Mouse (Mus musculus): ENCODE results near the gene Tcap. TPM values are rescaled to one million over a fixed set of nuclear protein-coding genes. Genes with fewer than 3 reads are reported as not detected.

Tcap gene
- polyA plus RNA-seq, 1 experiment from 2014 or later, result 1.7 TPM

DNA sequence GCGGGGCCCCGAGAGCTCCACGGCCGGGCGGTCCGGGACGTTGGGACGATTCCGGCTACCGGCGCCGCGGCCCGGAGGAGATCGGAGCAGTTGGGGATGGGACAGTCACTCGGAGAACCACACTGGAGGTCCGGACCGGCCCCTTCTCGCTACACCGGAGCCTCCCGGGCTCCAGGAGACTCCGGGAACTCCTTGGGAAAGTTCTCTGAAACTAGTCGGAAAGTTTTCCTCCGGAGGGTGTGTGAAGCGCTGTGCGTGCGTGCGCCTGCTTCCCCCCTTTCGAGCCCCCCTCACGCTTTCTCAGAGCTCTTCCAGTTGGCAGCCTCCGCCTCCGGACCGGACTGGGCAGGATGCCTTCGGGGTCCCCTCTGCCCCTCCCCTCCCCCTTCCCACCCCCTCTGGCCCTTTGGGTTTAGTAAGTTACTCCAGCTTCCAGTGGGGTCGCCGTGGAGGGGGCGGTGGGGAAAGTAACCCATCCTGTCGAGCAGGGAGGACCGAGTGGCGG lies 29.2 kb downstream of the Tcap start:
- WGBS (ENCODE audit: insufficient replicate concordance), result under 1% methylated on average over 40 of the region's 40 CpGs
- Histone ChIP-seq H3K4me3 (ENCODE audit: low read depth, low read length) (peak overlapping the region; percentile 55), H3K4me1 (ENCODE audit: control insufficient read depth, low read depth, low read length) (no peaks in the 10 kb centered on the region; the same call in 1 of the 2 replicates), H3K27me3 (ENCODE audit: control insufficient read depth, insufficient read depth, low read depth, low read length) (peaks cover 50% of the 10 kb centered on the region), H3K27ac (ENCODE audit: low read length) (0 out of 2 replicates have a peak overlapping the region, but pooled peaks have one; percentile 1), H3K36me3 (ENCODE audit: control insufficient read depth, insufficient read depth) (no peaks in the 10 kb centered on the region), H3K9me3 (replicated peaks; ENCODE audit: control insufficient read depth, low read length) (no peaks in the 10 kb centered on the region), H3K9ac (ENCODE audit: low read depth, low read length) (no peak overlapping the region), H3K4me2 (ENCODE audit: low read depth, low read length) (peak overlapping the region; percentile 53)
- ATAC-seq (ENCODE audit: low read depth), result no peak

DNA sequence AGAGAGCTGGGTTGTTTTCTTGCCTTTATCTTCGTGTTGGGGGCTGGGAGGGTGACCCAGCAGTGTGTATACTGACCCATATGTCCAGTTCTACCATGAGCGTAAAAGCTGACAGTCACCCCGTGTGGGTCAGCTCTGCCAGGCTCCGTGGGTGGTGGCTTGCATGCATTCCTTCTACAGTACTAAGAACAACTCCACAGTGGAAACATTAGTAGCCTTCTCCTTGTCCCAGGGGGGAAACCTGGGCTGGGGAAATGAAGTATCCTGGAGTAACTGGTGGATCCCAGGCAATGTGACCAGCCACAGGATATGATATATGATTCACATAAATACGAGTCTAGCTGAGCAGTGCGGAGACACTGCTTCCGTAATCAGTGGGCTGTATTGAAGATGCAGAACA lies 30.1 kb downstream of the Tcap start:
- Histone ChIP-seq H3K9ac (ENCODE audit: low read depth, low read length) (no peak overlapping the region), H3K27ac (ENCODE audit: low read length) (no peak overlapping the region), H3K4me1 (ENCODE audit: control insufficient read depth, low read depth, low read length) (no peaks in the 10 kb centered on the region; the same call in 1 of the 2 replicates), H3K9me3 (replicated peaks; ENCODE audit: control insufficient read depth, low read length) (no peaks in the 10 kb centered on the region), H3K27me3 (ENCODE audit: control insufficient read depth, insufficient read depth, low read depth, low read length) (peaks cover 50% of the 10 kb centered on the region), H3K4me3 (ENCODE audit: low read depth, low read length) (no peak overlapping the region), H3K36me3 (ENCODE audit: control insufficient read depth, insufficient read depth) (no peaks in the 10 kb centered on the region), H3K4me2 (ENCODE audit: low read depth, low read length) (no peak overlapping the region)
- ATAC-seq (ENCODE audit: low read depth), result no peak
- 27% methylated on average over 7 of the region's 7 CpGs for WGBS (ENCODE audit: insufficient replicate concordance)

- H3K27ac ChIP-seq (ENCODE audit: low read length), result no peak overlapping the region
- no peak overlapping the region for H3K4me2 ChIP-seq (ENCODE audit: low read depth, low read length)
- no peak for ATAC-seq (ENCODE audit: low read depth)
- no peak overlapping the region for H3K4me3 ChIP-seq (ENCODE audit: low read depth, low read length)
- H3K36me3 ChIP-seq (ENCODE audit: control insufficient read depth, insufficient read depth), result no peaks in the 10 kb centered on the region
- no peaks in the 10 kb centered on the region; the same call in 1 of the 2 replicates for H3K4me1 ChIP-seq (ENCODE audit: control insufficient read depth, low read depth, low read length)
- no peak overlapping the region for H3K9ac ChIP-seq (ENCODE audit: low read depth, low read length)
- H3K9me3 ChIP-seq (replicated peaks; ENCODE audit: control insufficient read depth, low read length), result no peaks in the 10 kb centered on the region
- peaks cover 50% of the 10 kb centered on the region for H3K27me3 ChIP-seq (ENCODE audit: control insufficient read depth, insufficient read depth, low read depth, low read length)
- WGBS (ENCODE audit: insufficient replicate concordance), result 38% methylated on average over 2 of the region's 2 CpGs
Observed at GRCm38 (mm10) chr11:98414162-98414561, 30.6 kb downstream of the Tcap start.

GRCm38 (mm10) chr11:98417074-98417473 lies 33.5 kb downstream of the Tcap start:
- no peak overlapping the region for H3K9ac ChIP-seq (ENCODE audit: low read depth, low read length)
- H3K4me2 ChIP-seq (ENCODE audit: low read depth, low read length), result no peak overlapping the region
- H3K36me3 ChIP-seq (ENCODE audit: control insufficient read depth, insufficient read depth), result no peaks in the 10 kb centered on the region
- H3K27me3 ChIP-seq (ENCODE audit: control insufficient read depth, insufficient read depth, low read depth, low read length), result peaks cover 28% of the 10 kb centered on the region
- no peaks in the 10 kb centered on the region for H3K9me3 ChIP-seq (replicated peaks; ENCODE audit: control insufficient read depth, low read length)
- 42% methylated on average over 1 of the region's 1 CpGs for WGBS (ENCODE audit: insufficient replicate concordance)
- H3K4me3 ChIP-seq (ENCODE audit: low read depth, low read length), result no peak overlapping the region
- H3K4me1 ChIP-seq (ENCODE audit: control insufficient read depth, low read depth, low read length), result no peaks in the 10 kb centered on the region; the same call in 1 of the 2 replicates
- ATAC-seq (ENCODE audit: low read depth), result no peak
- no peak overlapping the region for H3K27ac ChIP-seq (ENCODE audit: low read length)

DNA sequence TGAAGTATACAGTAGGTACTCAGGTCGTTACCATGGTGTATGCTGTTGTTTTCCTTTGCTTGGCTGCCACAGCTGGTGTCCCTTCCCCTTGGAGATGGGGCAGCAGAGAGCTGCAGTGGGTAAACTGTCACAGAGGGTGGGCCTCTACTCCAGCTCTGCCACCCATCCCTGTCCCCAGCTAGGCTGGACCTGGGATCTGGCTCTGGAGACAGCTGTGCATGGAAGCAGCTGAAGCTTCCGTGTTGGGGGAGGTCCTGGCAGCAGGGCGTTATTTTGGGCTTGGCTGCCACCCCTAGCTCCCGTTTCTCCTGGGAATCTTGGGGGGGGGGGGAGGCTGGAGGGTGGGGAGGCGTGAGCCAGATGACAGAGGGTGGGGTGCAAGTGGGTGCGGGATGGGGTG lies 34.7 kb downstream of the Tcap start:
- Histone ChIP-seq H3K9ac (ENCODE audit: low read depth, low read length) (no peak overlapping the region), H3K27ac (ENCODE audit: low read length) (no peak overlapping the region), H3K36me3 (ENCODE audit: control insufficient read depth, insufficient read depth) (no peaks in the 10 kb centered on the region), H3K4me3 (ENCODE audit: low read depth, low read length) (no peak overlapping the region), H3K27me3 (ENCODE audit: control insufficient read depth, insufficient read depth, low read depth, low read length) (peaks cover 16% of the 10 kb centered on the region), H3K9me3 (replicated peaks; ENCODE audit: control insufficient read depth, low read length) (no peaks in the 10 kb centered on the region), H3K4me1 (ENCODE audit: control insufficient read depth, low read depth, low read length) (no peaks in the 10 kb centered on the region), H3K4me2 (ENCODE audit: low read depth, low read length) (no peak overlapping the region)
- whole genome bisulfite sequencing (ENCODE audit: insufficient replicate concordance), result 44% methylated on average over 6 of the region's 6 CpGs
- no peak for ATAC-seq (ENCODE audit: low read depth)

DNA sequence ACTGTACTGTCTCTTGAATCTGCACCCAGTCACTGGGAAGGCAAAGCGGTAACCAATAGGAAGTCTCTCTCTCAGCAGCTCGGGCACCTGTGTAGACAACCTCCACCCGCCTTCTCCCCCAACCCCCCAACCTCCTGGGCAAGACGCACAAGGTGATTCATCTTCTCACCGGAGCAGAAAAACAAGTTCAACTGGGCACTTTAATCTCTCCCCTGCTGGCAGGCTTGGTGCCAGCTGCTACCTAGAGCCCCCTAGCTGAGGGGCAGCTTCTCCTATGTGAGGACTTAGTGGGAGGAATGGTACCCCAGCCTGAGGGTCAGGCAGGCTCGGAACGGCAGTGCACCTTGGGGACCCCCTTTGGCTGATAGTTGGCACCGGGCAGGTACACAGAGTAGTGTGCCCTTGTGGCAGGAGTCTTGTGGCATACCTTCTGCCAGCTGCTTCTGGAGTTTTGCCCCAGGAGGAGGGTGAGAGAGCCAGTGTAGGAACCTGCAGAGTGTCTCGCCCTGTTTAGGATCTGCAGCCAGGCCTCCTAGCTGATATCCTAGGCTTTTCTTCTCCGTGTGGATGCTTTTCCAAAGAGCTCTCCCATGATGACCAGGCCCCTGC lies 35.4 kb downstream of the Tcap start:
- Histone ChIP-seq H3K27ac (ENCODE audit: low read length) (no peak overlapping the region), H3K4me3 (ENCODE audit: low read depth, low read length) (no peak overlapping the region), H3K9me3 (replicated peaks; ENCODE audit: control insufficient read depth, low read length) (no peaks in the 10 kb centered on the region), H3K36me3 (ENCODE audit: control insufficient read depth, insufficient read depth) (no peaks in the 10 kb centered on the region), H3K9ac (ENCODE audit: low read depth, low read length) (no peak overlapping the region), H3K27me3 (ENCODE audit: control insufficient read depth, insufficient read depth, low read depth, low read length) (peaks cover 8% of the 10 kb centered on the region), H3K4me2 (ENCODE audit: low read depth, low read length) (no peak overlapping the region), H3K4me1 (ENCODE audit: control insufficient read depth, low read depth, low read length) (no peaks in the 10 kb centered on the region)
- WGBS (ENCODE audit: insufficient replicate concordance), result 68% methylated on average over 10 of the region's 10 CpGs
- no peak for ATAC-seq (ENCODE audit: low read depth)

DNA sequence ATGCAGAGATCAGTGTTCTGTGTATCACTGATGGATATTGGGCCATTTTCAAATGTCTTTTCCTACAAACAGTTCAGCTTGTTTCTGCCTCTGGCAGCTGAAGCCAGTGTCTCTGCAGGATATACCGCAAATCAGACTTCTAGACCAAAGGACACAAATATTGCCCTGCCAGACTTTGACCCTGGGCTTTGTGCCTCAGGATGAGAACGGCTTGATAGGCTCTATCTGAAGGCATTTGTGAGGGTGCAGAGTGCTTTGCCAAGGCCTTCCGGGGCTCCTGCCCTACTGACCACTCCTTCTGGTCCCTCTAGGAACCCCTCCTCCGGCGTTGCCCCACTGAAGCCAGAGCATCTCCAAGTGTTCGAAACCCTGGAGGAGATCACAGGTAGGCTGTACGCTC lies 43.0 kb downstream of the Tcap start:
- H3K27me3 ChIP-seq (ENCODE audit: control insufficient read depth, insufficient read depth, low read depth, low read length), result no peaks in the 10 kb centered on the region
- no peak for ATAC-seq (ENCODE audit: low read depth)
- H3K4me3 ChIP-seq (ENCODE audit: low read depth, low read length), result no peak overlapping the region
- no peak overlapping the region for H3K4me2 ChIP-seq (ENCODE audit: low read depth, low read length)
- no peaks in the 10 kb centered on the region for H3K4me1 ChIP-seq (ENCODE audit: control insufficient read depth, low read depth, low read length)
- H3K27ac ChIP-seq (ENCODE audit: low read length), result no peak overlapping the region
- WGBS (ENCODE audit: insufficient replicate concordance), result 69% methylated on average over 7 of the region's 7 CpGs
- no peak overlapping the region for H3K9ac ChIP-seq (ENCODE audit: low read depth, low read length)
- H3K9me3 ChIP-seq (replicated peaks; ENCODE audit: control insufficient read depth, low read length), result no peaks in the 10 kb centered on the region
- no peaks in the 10 kb centered on the region for H3K36me3 ChIP-seq (ENCODE audit: control insufficient read depth, insufficient read depth)

DNA sequence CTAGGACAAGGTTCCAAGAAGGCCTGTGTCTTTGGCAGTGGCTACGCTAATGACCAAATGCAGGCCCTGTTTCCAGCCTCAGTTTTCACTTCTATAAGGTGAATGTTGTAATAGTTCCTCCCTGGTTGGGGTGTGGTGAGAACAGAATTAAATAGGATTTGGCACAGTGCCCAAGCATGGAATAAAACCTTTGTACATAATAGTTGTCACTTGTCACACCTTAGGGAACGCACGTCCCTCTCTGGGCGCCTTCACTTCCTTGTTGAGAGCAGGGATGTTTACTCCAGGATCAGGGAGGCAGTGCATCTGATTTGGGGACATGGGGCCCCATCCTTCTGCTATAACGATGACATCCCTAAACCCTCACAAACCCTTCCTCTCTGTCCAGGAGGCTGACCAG lies 44.8 kb downstream of the Tcap start:
- WGBS (ENCODE audit: insufficient replicate concordance), result 63% methylated on average over 5 of the region's 5 CpGs
- no peak for ATAC-seq (ENCODE audit: low read depth)
- H3K36me3 ChIP-seq (ENCODE audit: control insufficient read depth, insufficient read depth), result no peaks in the 10 kb centered on the region

GRCm38 (mm10) chr11:98431743-98432502 lies 48.3 kb downstream of the Tcap start:
- 54% methylated on average over 9 of the region's 9 CpGs for WGBS (ENCODE audit: insufficient replicate concordance)
- Histone ChIP-seq H3K36me3 (ENCODE audit: control insufficient read depth, insufficient read depth) (no peaks in the 10 kb centered on the region), H3K4me1 (ENCODE audit: control insufficient read depth, low read depth, low read length) (no peaks in the 10 kb centered on the region), H3K9me3 (replicated peaks; ENCODE audit: control insufficient read depth, low read length) (no peaks in the 10 kb centered on the region), H3K4me3 (ENCODE audit: low read depth, low read length) (no peak overlapping the region), H3K27me3 (ENCODE audit: control insufficient read depth, insufficient read depth, low read depth, low read length) (no peaks in the 10 kb centered on the region), H3K9ac (ENCODE audit: low read depth, low read length) (no peak overlapping the region), H3K27ac (ENCODE audit: low read length) (no peak overlapping the region), H3K4me2 (ENCODE audit: low read depth, low read length) (no peak overlapping the region)
- ATAC-seq (ENCODE audit: low read depth), result no peak

More for the DNA sequence above, 44.8 kb downstream of the Tcap start:
- no peaks in the 10 kb centered on the region for H3K9me3 ChIP-seq (replicated peaks; ENCODE audit: control insufficient read depth, low read length)
- no peak overlapping the region for H3K27ac ChIP-seq (ENCODE audit: low read length)
- no peaks in the 10 kb centered on the region for H3K27me3 ChIP-seq (ENCODE audit: control insufficient read depth, insufficient read depth, low read depth, low read length)
- no peak overlapping the region for H3K9ac ChIP-seq (ENCODE audit: low read depth, low read length)
- no peaks in the 10 kb centered on the region for H3K4me1 ChIP-seq (ENCODE audit: control insufficient read depth, low read depth, low read length)
- H3K4me3 ChIP-seq (ENCODE audit: low read depth, low read length), result no peak overlapping the region
- no peak overlapping the region for H3K4me2 ChIP-seq (ENCODE audit: low read depth, low read length)

Measured in liver, embryonic 16.5 days (tissue).